Mouse (Mus musculus) megakaryocyte, adult 5-6 weeks (primary cell): ENCODE data around the gene Zfp804a. TPM values are rescaled to one million over a fixed set of nuclear protein-coding genes. Genes with fewer than 3 reads are reported as not detected.

Experiments
- ATAC-seq: 2 replicates; pipeline ENCODE4 v1.8.0; 2016; ENCODE audit warnings: mild to moderate bottlenecking, inconsistent platforms; ENCODE audit not compliant: poor library complexity, severe bottlenecking
- total RNA-seq, 2 experiments: library from RNA; stranded (forward) in 1 of 2; stranded (reverse) in 1 of 2; fragments of 153-499, 151-499 nt in 1 of 2; fragments of 221-1000, 200-1000 nt in 1 of 2; gene quantifications; 2 replicates each; pipeline versions ENCODE4 v1.2.3 to v1.2.4; 2015 to 2017

Gene Zfp804a
- total RNA-seq, 2 experiments from 2014 or later: not detected

DNA sequence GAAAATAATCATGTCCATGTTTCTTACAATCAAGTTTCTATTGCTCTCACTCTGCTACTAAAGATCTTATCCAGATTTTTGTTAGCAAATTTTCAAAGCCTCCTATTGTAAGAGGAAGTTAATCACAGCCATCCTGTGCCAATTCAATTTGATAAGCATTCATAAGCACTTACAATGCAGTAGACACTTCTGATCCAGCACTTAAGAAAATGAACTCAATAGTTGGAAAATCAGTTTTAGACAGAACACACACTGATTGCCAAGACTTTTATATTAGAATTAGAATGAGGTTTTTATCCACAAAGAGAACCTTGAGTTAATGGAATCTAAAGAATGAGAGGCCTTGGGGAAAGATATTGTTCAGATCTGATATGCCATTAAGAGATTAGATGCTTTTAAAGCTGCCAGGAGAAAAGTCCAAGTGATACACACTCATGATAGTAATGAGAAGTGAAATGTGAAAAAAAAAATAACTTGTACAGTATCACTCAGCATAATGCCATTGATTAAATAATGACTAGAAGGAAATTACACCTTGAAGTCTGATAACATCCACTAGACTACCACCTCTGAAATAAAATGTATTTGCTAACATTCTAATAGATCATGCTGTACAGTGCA lies 194.0 kb downstream of the Zfp804a start:
- ATAC-seq: no peak

DNA sequence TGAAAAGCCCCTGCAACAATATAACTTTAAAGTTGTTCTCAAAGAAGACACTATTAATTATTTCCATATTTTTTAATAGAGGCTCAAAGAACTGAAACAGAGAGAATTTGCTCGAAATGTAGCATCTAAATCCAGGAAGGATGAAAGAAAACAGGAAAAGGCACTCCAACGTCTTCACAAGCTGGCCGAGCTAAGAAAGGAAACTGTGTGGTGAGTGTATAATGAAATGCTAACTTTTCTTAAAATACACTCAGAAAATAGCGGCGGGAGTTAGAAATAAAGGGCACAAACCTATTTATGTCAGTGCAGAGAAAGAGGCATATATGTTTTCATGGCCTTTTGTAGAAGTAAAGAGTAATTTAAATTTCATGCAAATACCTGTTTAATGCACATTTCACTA lies 200.4 kb downstream of the Zfp804a start:
- ATAC-seq: no peak

DNA sequence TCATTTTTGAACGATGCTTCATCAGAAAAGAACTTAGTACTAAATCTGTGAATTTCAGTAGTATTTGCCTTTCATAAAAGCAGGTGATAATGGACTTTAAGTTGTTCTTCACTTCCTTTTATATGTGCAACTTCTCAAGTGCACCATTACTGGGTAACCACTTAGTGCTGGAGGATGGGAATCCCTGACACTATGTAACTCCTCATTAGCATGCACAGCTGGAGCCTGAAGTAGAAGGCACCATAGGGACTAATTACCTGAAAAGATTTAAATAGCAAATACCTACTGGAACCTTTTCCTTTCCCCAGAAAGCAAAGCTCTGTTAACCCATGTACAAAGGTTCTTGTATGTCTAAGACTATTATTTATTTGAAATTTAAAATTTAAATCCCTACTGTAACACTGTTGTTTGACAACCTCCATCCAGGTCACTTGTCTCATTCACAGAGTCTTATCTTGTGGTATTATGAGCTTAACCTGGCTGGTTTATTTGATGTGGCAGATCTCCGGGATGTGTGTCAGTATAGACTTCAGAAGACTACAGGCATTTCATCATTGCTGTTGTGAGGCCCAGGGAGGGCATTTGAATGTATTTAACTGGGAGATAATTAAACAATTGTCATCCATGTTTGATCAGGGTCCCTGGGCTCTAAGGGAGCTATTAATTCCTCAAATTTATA lies 229.7 kb downstream of the Zfp804a start:
- ATAC-seq: no peak

DNA sequence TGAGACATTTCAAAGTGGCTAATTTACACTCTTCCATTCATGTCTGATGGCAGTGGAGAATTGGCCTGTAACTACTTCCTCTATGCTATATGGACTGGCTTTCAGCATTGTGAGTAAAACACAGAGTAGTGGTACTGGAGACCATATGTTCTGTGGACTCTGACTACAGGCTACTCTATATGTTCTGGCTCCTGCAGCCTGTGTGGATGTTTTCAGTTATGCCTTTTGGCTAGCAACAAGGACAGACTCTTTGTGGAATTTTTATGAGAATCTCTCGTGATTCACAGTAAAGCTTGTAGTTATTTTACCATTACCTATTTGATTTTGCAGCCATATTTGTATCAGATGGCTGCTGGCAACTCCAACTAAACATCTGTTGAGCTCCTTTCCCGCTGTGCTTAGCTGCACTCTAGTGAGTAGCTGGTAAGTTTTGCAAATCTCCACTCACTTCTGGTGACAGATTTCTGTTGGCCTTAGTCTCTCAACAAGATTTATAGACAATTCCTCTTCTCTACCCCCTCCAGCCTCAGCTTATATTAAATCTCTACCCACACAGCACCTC lies 242.0 kb downstream of the Zfp804a start:
- no peak for ATAC-seq
